Mouse (Mus musculus) embryonic facial prominence, embryonic 11.5 days (tissue): ENCODE results near the gene Notch1. TPM values are rescaled to one million over a fixed set of nuclear protein-coding genes. Genes with fewer than 3 reads are reported as not detected.
A peak's percentile ranks its signal among the peaks of the same experiment; 100 is the strongest.

Experiments used
- ATAC-seq: fragments of 200-750 bp; cut with Nextera tagmentation; replicated peaks from 2 replicates; pipeline ENCODE4 v1.8.0; 2017; ENCODE audit warnings: low read depth; ENCODE audit not compliant: insufficient number of reproducible peaks, low FRiP score, low TSS enrichment
- DNase-seq: peaks from one replicate; pipeline ENCODE4 v3.0.0-alpha.2; 2015; ENCODE audit warnings: low spot score
- H3K27ac ChIP-seq: fragments of 300-500 bp; sonication (generic); replicated peaks from 2 replicates; pipeline ENCODE4 v1.5.1; 2014; ENCODE audit warnings: mild to moderate bottlenecking, low read depth, low read length, control low read depth
- H3K27me3 ChIP-seq: fragments of 300-500 bp; sonication (generic); 2 replicates; pipeline ENCODE4 v1.6.1; 2014; ENCODE audit warnings: mild to moderate bottlenecking, low read length, moderate library complexity, mixed read lengths; ENCODE audit not compliant: control insufficient read depth, insufficient read depth
- H3K36me3 ChIP-seq: fragments of 300-500 bp; sonication (generic); replicated peaks from 2 replicates; pipeline ENCODE4 v1.6.1; 2014; ENCODE audit warnings: low read depth, mild to moderate bottlenecking, low read length, moderate library complexity, mixed read lengths; ENCODE audit not compliant: control insufficient read depth, insufficient read depth
- H3K4me1 ChIP-seq: fragments of 300-500 bp; sonication (generic); 2 replicates; pipeline ENCODE4 v1.6.1; 2014; ENCODE audit warnings: low read length, mixed read lengths; ENCODE audit not compliant: control insufficient read depth, insufficient read depth
- H3K4me2 ChIP-seq: fragments of 300-500 bp; sonication (generic); 2 replicates; pipeline ENCODE4 v1.6.1; 2014; ENCODE audit warnings: low read depth, mild to moderate bottlenecking, control low read depth, low read length, moderate library complexity
- H3K4me3 ChIP-seq: fragments of 300-500 bp; sonication (generic); 2 replicates; pipeline ENCODE4 v1.5.1; 2014; ENCODE audit warnings: low read depth, low read length, control low read depth
- H3K9ac ChIP-seq: fragments of 300-500 bp; sonication (generic); replicated peaks from 2 replicates; pipeline ENCODE4 v1.6.1; 2014; ENCODE audit warnings: mild to moderate bottlenecking, control low read depth, low read length
- H3K9me3 ChIP-seq: fragments of 300-500 bp; sonication (generic); replicated peaks from 2 replicates; pipeline ENCODE4 v1.6.1; 2016; ENCODE audit warnings: mild to moderate bottlenecking, low read length, inconsistent platforms, mixed read lengths; ENCODE audit not compliant: control insufficient read depth
- WGBS: fragments of 180-500 bp; shearing (Covaris S2); extraction: QIAGEN DNeasy Blood & Tissue Kit; methylation state at CpG from one replicate; pipeline ENCODE4 v1.1.7; 2014; 5-methylcytosine and 5-hydroxymethylcytosine counted together
- microRNA-seq: library from miRNA; unstranded; fragments of <30 nt; microRNA quantifications from one replicate; pipeline ENCODE4, GENCODE M21; 2016; ENCODE audit warnings: borderline number of aligned reads
- polyA plus RNA-seq: library from polyadenylated mRNA; unstranded; fragments of >200 nt; fragmentation: Nextera tagmentation; extraction: Ambion mirVana; gene quantifications from 2 replicates; pipeline ENCODE4 v1.2.1, GENCODE M21; 2014

The Notch1 gene
- polyA plus RNA-seq, 1 experiment from 2014 or later = 17.2 TPM

- WGBS = 74% methylated on average over 5 of the region's 5 CpGs
- DNase-seq (no peak), ATAC-seq (no peak)
- H3K9ac ChIP-seq = no peak overlapping the region
- no peak overlapping the region for H3K4me3 ChIP-seq
- H3K27ac ChIP-seq = no peak overlapping the region
- peaks cover 5% of the 10 kb centered on the region; the same call in 1 of the 2 replicates for H3K4me1 ChIP-seq
- peaks cover 3% of the 10 kb centered on the region for H3K36me3 ChIP-seq
- no peaks in the 10 kb centered on the region for H3K9me3 ChIP-seq
- H3K4me2 ChIP-seq = no peak overlapping the region
- H3K27me3 ChIP-seq = no peaks in the 10 kb centered on the region
Observed at GRCm38 (mm10) chr2:26410931-26411411, 105.5 kb downstream of the Notch1 start.

GRCm38 (mm10) chr2:26410091-26410490, 106.4 kb downstream of the Notch1 start:
- WGBS = 77% methylated on average over 5 of the region's 5 CpGs
- ATAC-seq = no peak
- H3K27ac ChIP-seq = no peak overlapping the region
- no peaks in the 10 kb centered on the region for H3K27me3 ChIP-seq
- H3K4me3 ChIP-seq = no peak overlapping the region
- H3K4me1 ChIP-seq = peaks cover 5% of the 10 kb centered on the region; the same call in 1 of the 2 replicates
- peaks cover under 1% of the 10 kb centered on the region for H3K36me3 ChIP-seq
- DNase-seq = no peak
- H3K9ac ChIP-seq = no peak overlapping the region
- H3K9me3 ChIP-seq = no peaks in the 10 kb centered on the region
- no peak overlapping the region for H3K4me2 ChIP-seq

GRCm38 (mm10) chr2:26409362-26409761, 107.1 kb downstream of the Notch1 start:
- Histone ChIP-seq H3K36me3 (no peaks in the 10 kb centered on the region), H3K4me3 (peak overlapping the region; percentile 92), H3K9me3 (no peaks in the 10 kb centered on the region), H3K27ac (no peak overlapping the region), H3K4me1 (peaks cover 5% of the 10 kb centered on the region; the same call in 1 of the 2 replicates), H3K4me2 (no peak overlapping the region), H3K27me3 (no peaks in the 10 kb centered on the region), H3K9ac (no peak overlapping the region)
- DNase-seq (no peak), ATAC-seq (no peak)
- WGBS = 60% methylated on average over 3 of the region's 3 CpGs

GRCm38 (mm10) chr2:26408515-26409356, 107.7 kb downstream of the Notch1 start, which contains the start of gene Inpp5e:
Gene Inpp5e (minus strand): TSS chr2:26409203.
- WGBS = under 1% methylated on average over 55 of the region's 57 CpGs
- no peaks in the 10 kb centered on the region for H3K36me3 ChIP-seq
- DNase-seq = peak; percentile 95
- H3K9me3 ChIP-seq = no peaks in the 10 kb centered on the region
- peak within 1 kb of the TSS; percentile 93 for H3K9ac ChIP-seq
- H3K27me3 ChIP-seq = no peaks in the 10 kb centered on the region
- peaks cover 5% of the 10 kb centered on the region; the same call in 1 of the 2 replicates for H3K4me1 ChIP-seq
- H3K4me2 ChIP-seq = peak within 1 kb of the TSS; percentile 79
- peak; percentile 94 for ATAC-seq
- peak within 1 kb of the TSS; percentile 92 for H3K4me3 ChIP-seq
- peak within 1 kb of the TSS; percentile 49; the same call in 1 of the 2 replicates for H3K27ac ChIP-seq

Small RNAs within 50 kb of the gene (microRNA-seq; reads per million reads assigned to microRNA genes)
- gene Mir6996 = not detected

Other genes starting within 250 kb of the Notch1 start
- 0.13 TPM in 1 of 2 replicates, not detected in the other for gene Ccdc187, start 222.1 kb downstream of the Notch1 start, polyA plus RNA-seq
- 31.7 and 39.9 TPM in 2 replicates for gene Gpsm1, start 201.1 kb downstream of the Notch1 start, polyA plus RNA-seq
- 25.1 and 29.8 TPM in 2 replicates for gene Dnlz, start 164.6 kb downstream of the Notch1 start, polyA plus RNA-seq
- 0.40 and 0.41 TPM in 2 replicates for gene Card9, start 155.7 kb downstream of the Notch1 start, polyA plus RNA-seq
- 17.9 and 18.6 TPM in 2 replicates for gene Snapc4, start 136.0 kb downstream of the Notch1 start, polyA plus RNA-seq
- 130 and 132 TPM in 2 replicates for gene Entr1, start 127.3 kb downstream of the Notch1 start, polyA plus RNA-seq
- gene Pmpca, start 127.3 kb downstream of the Notch1 start, polyA plus RNA-seq = 100 and 103 TPM in 2 replicates
- gene Inpp5e, start 107.5 kb downstream of the Notch1 start, polyA plus RNA-seq = 19.0 and 22.9 TPM in 2 replicates
- 30.4 and 33.3 TPM in 2 replicates for gene Sec16a, start 71.4 kb downstream of the Notch1 start, polyA plus RNA-seq
- gene Egfl7, start 63.4 kb upstream of the Notch1 start, polyA plus RNA-seq = 54.3 and 74.6 TPM in 2 replicates
- gene Gm20532, start 70.0 kb upstream of the Notch1 start, polyA plus RNA-seq = not detected in 2 replicates
- gene Agpat2, start 87.8 kb upstream of the Notch1 start, polyA plus RNA-seq = 8.7 and 13.1 TPM in 2 replicates
- gene Fam69b, start 111.8 kb upstream of the Notch1 start, polyA plus RNA-seq = 40.4 and 44.4 TPM in 2 replicates
- gene Lcn4, start 154.6 kb upstream of the Notch1 start, polyA plus RNA-seq = not detected in 2 replicates